Mouse (Mus musculus) adrenal gland, postnatal 14 days (tissue): Measurements from ENCODE around the gene Traf6. TPM values are rescaled to one million over a fixed set of nuclear protein-coding genes. Genes with fewer than 3 reads are reported as not detected.

Experiments
- DNase-seq: peaks from one replicate; pipeline ENCODE4 v3.0.0; 2021; ENCODE audit warnings: mixed read lengths
- long read RNA-seq, 2 experiments: library from polyadenylated mRNA; stranded (forward); transcript quantifications; one replicate each; pipeline ENCODE4 v2.0.0; 2021
- total RNA-seq: library from RNA; stranded (reverse); gene quantifications from 2 replicates; pipeline ENCODE4 v1.2.3, GENCODE M21; 2021

Gene Traf6
- total RNA-seq: 16.1 and 17.0 TPM in 2 replicates
- long read RNA-seq, experiment 1, full-length matches to known transcripts: 3 of 10 reads
- long read RNA-seq, experiment 1, partial matches to known transcripts: 1 of 10 reads
- long read RNA-seq, experiment 1, other reads (novel, unspliced or antisense): 6 of 10 reads
- long read RNA-seq, experiment 2, full-length matches to known transcripts: 1 of 1 reads
- long read RNA-seq, experiment 2, partial matches to known transcripts: 0 of 1 reads
- long read RNA-seq, experiment 2, other reads (novel, unspliced or antisense): 0 of 1 reads

GRCm38 (mm10) chr2:101678236-101679021 is at the start of gene Traf6:
TSS of gene Traf6 (plus strand) at chr2:101678429.
- DNase-seq: peak; percentile 96

- DNase-seq: no peak
Measured at GRCm38 (mm10) chr2:101638979-101639839, 39.0 kb upstream of the Traf6 start.

- no peak for DNase-seq
Measured at GRCm38 (mm10) chr2:101639840-101640350, 38.3 kb upstream of the Traf6 start.

GRCm38 (mm10) chr2:101645841-101646240 is 32.4 kb upstream of the Traf6 start:
- DNase-seq: no peak

GRCm38 (mm10) chr2:101648361-101648760 is 29.9 kb upstream of the Traf6 start:
- DNase-seq: no peak

GRCm38 (mm10) chr2:101649114-101649671 is 29.0 kb upstream of the Traf6 start, which contains the start of the genes Rag1 and B230118H07Rik:
TSS of gene Rag1 (minus strand) at chr2:101649501.
TSS of gene B230118H07Rik (minus strand) at chr2:101649532.
- no peak for DNase-seq

GRCm38 (mm10) chr2:101650446-101650845 is 27.8 kb upstream of the Traf6 start:
- no peak for DNase-seq

- no peak for DNase-seq
Measured at GRCm38 (mm10) chr2:101652204-101652920, 25.9 kb upstream of the Traf6 start.

- DNase-seq: peak; percentile 82
Measured at GRCm38 (mm10) chr2:101652921-101653597, 25.2 kb upstream of the Traf6 start.

GRCm38 (mm10) chr2:101660536-101660935 is 17.7 kb upstream of the Traf6 start:
- DNase-seq: no peak

- DNase-seq: peak; percentile 84
Measured at GRCm38 (mm10) chr2:101665058-101665702, 13.0 kb upstream of the Traf6 start.

- no peak for DNase-seq
Measured at GRCm38 (mm10) chr2:101665703-101666092, 12.5 kb upstream of the Traf6 start.

GRCm38 (mm10) chr2:101668751-101669150 is 9.5 kb upstream of the Traf6 start:
- no peak for DNase-seq

- DNase-seq: no peak
Measured at GRCm38 (mm10) chr2:101673547-101673946, 4.7 kb upstream of the Traf6 start.

- DNase-seq: no peak
Measured at GRCm38 (mm10) chr2:101679164-101679784, 1.0 kb downstream of the Traf6 start.

GRCm38 (mm10) chr2:101684421-101684820 is 6.2 kb downstream of the Traf6 start:
- DNase-seq: peak; percentile 31

GRCm38 (mm10) chr2:101688011-101688410 is 9.8 kb downstream of the Traf6 start:
- no peak for DNase-seq

- no peak for DNase-seq
Measured at GRCm38 (mm10) chr2:101690252-101690827, 12.1 kb downstream of the Traf6 start.

GRCm38 (mm10) chr2:101693043-101693442 is 14.8 kb downstream of the Traf6 start:
- no peak for DNase-seq
